Mouse (Mus musculus): ENCODE results near the gene Tnfsf15. TPM values are rescaled to one million over a fixed set of nuclear protein-coding genes. Genes with fewer than 3 reads are reported as not detected.

The Tnfsf15 gene
- total and polyA plus RNA-seq, 3 experiments: 63.3 to 127 (median 93.9) TPM

DNA sequence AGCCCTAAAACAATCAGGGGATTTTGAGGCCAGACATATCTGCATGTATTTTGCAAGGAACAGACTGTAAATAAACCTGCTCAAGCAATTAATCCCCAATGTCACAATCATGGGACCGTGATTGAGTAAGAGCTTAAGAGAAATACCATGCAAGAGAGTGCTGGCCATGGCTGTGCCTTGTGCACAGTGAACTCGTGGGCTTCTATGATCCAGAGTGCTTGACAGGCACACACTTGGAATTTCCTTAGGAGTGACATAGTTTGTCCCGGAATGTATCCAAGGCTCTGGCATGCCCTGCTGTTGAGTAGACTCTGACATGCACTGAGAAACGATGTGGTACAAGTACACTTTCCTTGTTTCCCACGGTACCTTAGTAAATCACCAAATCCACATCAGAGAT lies 18.9 kb downstream of the Tnfsf15 start:
- dilution Hi-C loops (cut with MboI; ENCODE audit: extremely low pct_ligation_motif_present, extremely low pct_unique_long_range_greater_than_20kb, low sequenced_read_pairs): no loop called here
- Histone ChIP-seq H3K4me3 (replicated peaks in 1 of 3; ENCODE audit: low read depth in 2 of 3, low read length in 2 of 3, poor library complexity in 1 of 3) (no peak overlapping the region), H3K27me3 (replicated peaks) (no peaks in the 10 kb centered on the region), H3K79me2 (replicated peaks; ENCODE audit: control insufficient read depth, extremely low read depth, insufficient read depth, poor library complexity, severe bottlenecking) (no peaks in the 10 kb centered on the region), H3K27ac (ENCODE audit: insufficient read depth, low read depth) (no peak overlapping the region), H3K36me3 (replicated peaks in 1 of 2; ENCODE audit: control insufficient read depth in 1 of 2, insufficient read depth in 1 of 2, low read length in 1 of 2) (peaks cover 19 to 85% of the 10 kb centered on the region in 2 experiments), H3K4me1 (ENCODE audit: control insufficient read depth in 1 of 2, insufficient read depth in 2 of 2) (peaks cover 0 to 4% of the 10 kb centered on the region in 2 experiments; a peak in 1 of 4 replicates), H3K4me2 (ENCODE audit: insufficient read depth, low read depth, poor library complexity, severe bottlenecking) (no peak overlapping the region), H3K9me3 (replicated peaks; ENCODE audit: low read length) (no peaks in the 10 kb centered on the region), H3K9ac (ENCODE audit: insufficient read depth, low read depth) (no peak overlapping the region)
- in situ Hi-C loops (cut with MboI; ENCODE audit: low pct_ligation_motif_present, low pct_unique_long_range_greater_than_20kb, low sequenced_read_pairs): no loop called here
- DNase-seq (ENCODE audit: extremely low read depth): no peak
- TF ChIP-seq POLR2AphosphoS2 (IDR thresholded peaks at IDR 0.05; ENCODE audit: low read depth, low read length): 0 out of 2 replicates have a peak, but pooled peaks have one; percentile 1
- no peak for TF ChIP-seq RAD21 (IDR thresholded peaks at IDR 0.05; ENCODE audit: low read depth, low read length)

DNA sequence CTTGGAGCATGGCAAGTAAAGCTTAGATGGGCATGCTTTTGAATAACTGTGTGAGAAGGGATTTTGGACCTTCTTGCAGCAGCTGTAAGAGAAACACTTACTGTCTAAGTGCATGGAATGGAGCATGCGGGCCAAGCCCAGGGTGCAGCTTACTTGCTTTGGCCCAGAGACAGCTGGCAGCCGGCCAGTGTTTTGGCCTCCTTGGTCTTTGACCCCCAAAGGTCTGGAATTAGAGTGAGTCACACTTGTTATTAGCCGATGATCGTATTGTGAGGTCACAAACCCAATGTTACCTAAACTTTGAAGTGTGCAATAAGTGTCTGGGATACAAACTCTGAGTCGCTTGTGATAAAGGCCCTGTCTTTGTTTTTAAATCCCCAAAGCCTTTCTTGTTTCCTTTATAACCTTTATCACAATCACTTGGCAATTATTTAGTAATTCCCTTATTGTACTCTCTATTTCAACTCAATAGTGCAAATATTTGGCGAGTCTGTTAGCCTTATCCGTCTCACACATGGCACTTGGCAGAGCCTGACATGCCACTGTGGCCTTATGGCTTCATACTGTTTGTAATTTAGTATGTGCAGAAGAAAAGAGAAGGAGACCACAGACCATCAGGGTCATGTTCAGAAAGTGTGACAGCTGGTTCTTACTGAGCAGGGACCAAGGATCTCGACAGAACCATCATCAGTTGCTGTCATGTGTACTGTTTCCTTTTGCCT lies 26.8 kb downstream of the Tnfsf15 start:
- Histone ChIP-seq H3K9ac (ENCODE audit: insufficient read depth, low read depth) (no peak overlapping the region), H3K4me2 (ENCODE audit: insufficient read depth, low read depth, poor library complexity, severe bottlenecking) (no peak overlapping the region), H3K4me1 (ENCODE audit: control insufficient read depth in 1 of 2, insufficient read depth in 2 of 2) (peaks cover 4 to 7% of the 10 kb centered on the region in 2 experiments; a peak in 2 of 4 replicates), H3K27ac (ENCODE audit: insufficient read depth, low read depth) (no peak overlapping the region), H3K79me2 (replicated peaks; ENCODE audit: control insufficient read depth, extremely low read depth, insufficient read depth, poor library complexity, severe bottlenecking) (no peaks in the 10 kb centered on the region), H3K4me3 (replicated peaks in 1 of 3; ENCODE audit: low read depth in 2 of 3, low read length in 2 of 3, poor library complexity in 1 of 3) (no peak overlapping the region), H3K9me3 (replicated peaks; ENCODE audit: low read length) (no peaks in the 10 kb centered on the region), H3K27me3 (replicated peaks) (no peaks in the 10 kb centered on the region), H3K36me3 (replicated peaks in 1 of 2; ENCODE audit: control insufficient read depth in 1 of 2, insufficient read depth in 1 of 2, low read length in 1 of 2) (peaks cover 0 to 25% of the 10 kb centered on the region in 2 experiments)
- in situ Hi-C loops (cut with MboI; ENCODE audit: low pct_ligation_motif_present, low pct_unique_long_range_greater_than_20kb, low sequenced_read_pairs): no loop called here
- dilution Hi-C loops (cut with MboI; ENCODE audit: extremely low pct_ligation_motif_present, extremely low pct_unique_long_range_greater_than_20kb, low sequenced_read_pairs): no loop called here
- no peak for TF ChIP-seq TCF12 (IDR thresholded peaks at IDR 0.05; ENCODE audit: low read depth, low read length)
- TF ChIP-seq POLR2AphosphoS2 (IDR thresholded peaks at IDR 0.05; ENCODE audit: low read depth, low read length): no peak
- TF ChIP-seq JUN (IDR thresholded peaks at IDR 0.05; ENCODE audit: insufficient read depth, low read depth, low read length): no peak
- TF ChIP-seq CHD2 (IDR thresholded peaks at IDR 0.05; ENCODE audit: low read length): no peak
- TF ChIP-seq POLR2A (IDR thresholded peaks at IDR 0.05; ENCODE audit: low read depth, low read length): no peak
- no peak for TF ChIP-seq MAZ (IDR thresholded peaks at IDR 0.05; ENCODE audit: low read depth, low read length)
- TF ChIP-seq NRF1 (IDR thresholded peaks at IDR 0.05; ENCODE audit: low read depth, low read length): no peak
- DNase-seq (ENCODE audit: extremely low read depth): no peak

DNA sequence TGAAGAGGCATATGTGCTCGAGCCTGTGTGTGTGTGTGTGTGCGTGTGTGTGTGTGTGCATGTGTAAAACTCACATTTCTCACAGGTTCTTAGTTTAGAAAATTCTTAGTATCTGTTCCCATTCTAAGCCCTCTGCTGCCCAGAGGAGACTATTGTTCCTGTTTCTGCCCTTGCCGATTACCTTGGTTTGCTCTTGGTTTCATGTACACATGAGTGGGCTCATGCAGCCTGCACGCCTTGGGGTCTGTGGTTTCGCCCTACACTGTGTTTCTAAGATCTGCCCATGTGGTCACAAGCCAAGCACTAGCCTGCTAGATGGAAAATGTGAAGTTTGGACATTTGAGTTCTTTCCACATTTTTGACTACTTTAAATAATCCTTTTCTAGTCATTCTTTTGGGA lies 33.0 kb downstream of the Tnfsf15 start:
- no peak overlapping the region for H3K27ac ChIP-seq (ENCODE audit: insufficient read depth, low read depth)
- dilution Hi-C loops (cut with MboI; ENCODE audit: extremely low pct_ligation_motif_present, extremely low pct_unique_long_range_greater_than_20kb, low sequenced_read_pairs): no loop called here
- TF ChIP-seq MAX (IDR thresholded peaks at IDR 0.05; ENCODE audit: low read length) (peak; percentile 27; the same call in 1 of the 2 replicates), SIN3A (IDR thresholded peaks at IDR 0.05; ENCODE audit: low read length) (no peak), UBTF (IDR thresholded peaks at IDR 0.05; ENCODE audit: low read depth, low read length) (no peak), USF1 (IDR thresholded peaks at IDR 0.05; ENCODE audit: low read depth, low read length) (no peak), POLR2A (IDR thresholded peaks at IDR 0.05; ENCODE audit: low read depth, low read length) (no peak), MAFK (IDR thresholded peaks at IDR 0.05; ENCODE audit: insufficient replicate concordance, low read length) (no peak), PAX5 (IDR thresholded peaks at IDR 0.05; ENCODE audit: low read length) (no peak), USF2 (conservative IDR thresholded peaks at IDR 0.05; ENCODE audit: low read depth, low read length) (no peak), GABPA (IDR thresholded peaks at IDR 0.05; ENCODE audit: insufficient replicate concordance, low read depth, low read length) (no peak), JUND (conservative IDR thresholded peaks at IDR 0.05; ENCODE audit: low read depth, low read length) (no peak), EP300 (IDR thresholded peaks at IDR 0.05; ENCODE audit: low read length) (peak; percentile 67), E2F4 (IDR thresholded peaks at IDR 0.05; ENCODE audit: insufficient replicate concordance, low read depth, low read length) (no peak), KAT2A (IDR thresholded peaks at IDR 0.05; ENCODE audit: insufficient replicate concordance, low read length) (no peak), NRF1 (IDR thresholded peaks at IDR 0.05; ENCODE audit: low read depth, low read length) (no peak), JUN (IDR thresholded peaks at IDR 0.05; ENCODE audit: insufficient read depth, low read depth, low read length) (no peak), BHLHE40 (IDR thresholded peaks at IDR 0.05; ENCODE audit: low read depth, low read length) (peak; percentile 92), CHD1 (IDR thresholded peaks at IDR 0.05; ENCODE audit: low read depth, low read length) (no peak), ZNF384 (IDR thresholded peaks at IDR 0.05; ENCODE audit: low read depth, low read length) (no peak), RAD21 (IDR thresholded peaks at IDR 0.05; ENCODE audit: low read depth, low read length) (no peak; the same call in none of the 2 replicates), TCF12 (IDR thresholded peaks at IDR 0.05; ENCODE audit: low read depth, low read length) (no peak), ETS1 (conservative IDR thresholded peaks at IDR 0.05; ENCODE audit: low read depth, low read length) (peak; percentile 47; the same call in 1 of the 2 replicates)

More for the DNA sequence above, 33.0 kb downstream of the Tnfsf15 start:
- no peak overlapping the region for H3K9ac ChIP-seq (ENCODE audit: insufficient read depth, low read depth)
- H3K4me1 ChIP-seq (ENCODE audit: control insufficient read depth in 1 of 2, insufficient read depth in 2 of 2): peaks cover 12 to 24% of the 10 kb centered on the region in 2 experiments; a peak in 3 of 4 replicates
- H3K4me2 ChIP-seq (ENCODE audit: insufficient read depth, low read depth, poor library complexity, severe bottlenecking): no peak overlapping the region
- H3K36me3 ChIP-seq (replicated peaks in 1 of 2; ENCODE audit: control insufficient read depth in 1 of 2, insufficient read depth in 1 of 2, low read length in 1 of 2): peaks cover 0 to 3% of the 10 kb centered on the region in 2 experiments
- no peaks in the 10 kb centered on the region for H3K79me2 ChIP-seq (replicated peaks; ENCODE audit: control insufficient read depth, extremely low read depth, insufficient read depth, poor library complexity, severe bottlenecking)
- peak; percentile 46 for DNase-seq (ENCODE audit: extremely low read depth)
- in situ Hi-C loops (cut with MboI; ENCODE audit: low pct_ligation_motif_present, low pct_unique_long_range_greater_than_20kb, low sequenced_read_pairs): no loop called here
- no peak overlapping the region for H3K4me3 ChIP-seq (replicated peaks in 1 of 3; ENCODE audit: low read depth in 2 of 3, low read length in 2 of 3, poor library complexity in 1 of 3)
- H3K27me3 ChIP-seq (replicated peaks): no peaks in the 10 kb centered on the region
- H3K9me3 ChIP-seq (replicated peaks; ENCODE audit: low read length): no peaks in the 10 kb centered on the region

All from CH12.LX (cell line).